Mouse (Mus musculus): ENCODE measurements around the gene Slc30a5.

DNA sequence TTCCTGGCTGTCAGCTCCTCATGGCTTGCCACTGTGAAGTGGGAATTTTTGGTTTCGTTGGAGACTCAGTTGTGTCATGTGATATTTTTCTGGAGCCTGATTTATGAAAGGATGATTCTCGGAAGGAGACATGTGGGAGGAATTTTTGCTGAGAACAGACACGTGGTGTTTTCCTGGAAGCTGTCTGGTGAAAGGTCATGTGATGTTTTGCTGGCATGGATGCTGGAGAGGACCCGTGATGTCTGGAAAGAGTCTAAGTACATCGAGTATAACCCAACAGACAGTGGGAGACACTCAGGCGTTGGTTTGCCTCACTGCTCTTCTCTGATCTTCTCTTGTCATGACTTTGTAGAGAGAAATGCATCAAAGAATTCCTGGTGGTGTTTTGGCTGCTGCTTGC is 8.5 kb upstream of the Slc30a5 start:
- TF ChIP-seq POLR2A (IDR thresholded peaks at IDR 0.05; ENCODE audit: insufficient read depth, low read depth, low read length): no peak
- TF ChIP-seq CTCF (IDR thresholded peaks at IDR 0.05; ENCODE audit: insufficient read depth, low read depth, low read length): no peak
